Mouse (Mus musculus) CH12.LX (cell line): ENCODE results near the gene Onecut3. TPM values are rescaled to one million over a fixed set of nuclear protein-coding genes. Genes with fewer than 3 reads are reported as not detected.

Experiments used
- DNase-seq: peaks from one replicate; pipeline ENCODE4 v3.0.0-alpha.2; 2013; ENCODE audit errors: extremely low read depth
- H3K27ac ChIP-seq: 2 replicates; pipeline ENCODE4 v1.5.1; 2012; ENCODE audit warnings: low read depth, mild to moderate bottlenecking, control low read depth, moderate library complexity; ENCODE audit not compliant: insufficient read depth
- H3K27me3 ChIP-seq: replicated peaks from 2 replicates; pipeline ENCODE3; 2012; ENCODE audit warnings: inconsistent platforms
- H3K36me3 ChIP-seq, 2 experiments: replicated peaks in 1 of 2; 2 replicates each; pipeline versions ENCODE3 to v1.6.1; 2012; ENCODE audit warnings: inconsistent platforms in 1 of 2, low read length in 1 of 2, mild to moderate bottlenecking in 1 of 2, mixed read lengths in 1 of 2, moderate library complexity in 1 of 2; ENCODE audit not compliant: control insufficient read depth in 1 of 2, insufficient read depth in 1 of 2
- H3K4me1 ChIP-seq, 2 experiments: 2 replicates each; pipeline ENCODE4 v1.6.1; 2012; ENCODE audit warnings: inconsistent platforms in 1 of 2, moderate library complexity in 1 of 2; ENCODE audit not compliant: insufficient read depth in 2 of 2, control insufficient read depth in 1 of 2
- H3K4me2 ChIP-seq: 2 replicates; pipeline ENCODE4 v1.6.1; 2012; ENCODE audit warnings: low read depth, mild to moderate bottlenecking, control low read depth; ENCODE audit not compliant: poor library complexity, insufficient read depth, severe bottlenecking
- H3K4me3 ChIP-seq, 3 experiments: fragments of 150-350 bp in 1 of 3; sonication (generic) in 1 of 3; replicated peaks in 1 of 3; 2 replicates each; pipeline versions ENCODE3 to v1.5.1; 2011 to 2012; ENCODE audit warnings: low read depth in 2 of 3, low read length in 2 of 3, mild to moderate bottlenecking in 2 of 3, moderate library complexity in 2 of 3, control low read depth in 1 of 3, improper control_type of control experiment in 1 of 3, inconsistent platforms in 1 of 3, mixed read lengths in 1 of 3; ENCODE audit not compliant: poor library complexity in 1 of 3
- H3K79me2 ChIP-seq: replicated peaks from 2 replicates; pipeline ENCODE4 v1.6.1; 2012; ENCODE audit warnings: mild to moderate bottlenecking, moderate library complexity; ENCODE audit not compliant: control insufficient read depth, poor library complexity, insufficient read depth, severe bottlenecking; ENCODE audit errors: extremely low read depth
- H3K9ac ChIP-seq: 2 replicates; pipeline ENCODE4 v1.6.1; 2012; ENCODE audit warnings: low read depth, mild to moderate bottlenecking, control low read depth, moderate library complexity; ENCODE audit not compliant: insufficient read depth
- H3K9me3 ChIP-seq: replicated peaks from 2 replicates; pipeline ENCODE3; 2012; ENCODE audit warnings: low read length, inconsistent platforms, mixed read lengths
- BHLHE40 ChIP-seq: IDR thresholded peaks from 2 replicates; pipeline ENCODE4 v1.6.1; 2011; ENCODE audit warnings: mild to moderate bottlenecking, low read depth, low read length, improper control_type of control experiment
- CHD1 ChIP-seq: IDR thresholded peaks from 2 replicates; pipeline ENCODE4 v1.6.1; 2012; ENCODE audit warnings: low read depth, low read length, improper control_type of control experiment, inconsistent platforms
- E2F4 ChIP-seq: IDR thresholded peaks from 2 replicates; pipeline ENCODE4 v1.6.1; 2011; ENCODE audit warnings: low read depth, low read length, improper control_type of control experiment; ENCODE audit not compliant: insufficient replicate concordance
- ELF1 ChIP-seq: IDR thresholded peaks from 2 replicates; pipeline ENCODE4 v1.6.1; 2014; ENCODE audit warnings: low read depth, mild to moderate bottlenecking, inconsistent platforms, low read length, improper control_type of control experiment
- EP300 ChIP-seq: IDR thresholded peaks from 2 replicates; pipeline ENCODE4 v1.6.1; 2011; ENCODE audit warnings: low read length, improper control_type of control experiment
- GABPA ChIP-seq: IDR thresholded peaks from 2 replicates; pipeline ENCODE4 v1.6.1; 2012; ENCODE audit warnings: low read depth, low read length, improper control_type of control experiment, inconsistent platforms; ENCODE audit not compliant: insufficient replicate concordance
- IRF4 ChIP-seq: IDR thresholded peaks from 2 replicates; pipeline ENCODE4 v1.6.1; 2014; ENCODE audit warnings: low read depth, mild to moderate bottlenecking, inconsistent platforms, low read length, improper control_type of control experiment
- MAFK ChIP-seq: IDR thresholded peaks from 2 replicates; pipeline ENCODE4 v1.6.1; 2011; ENCODE audit warnings: low read length, improper control_type of control experiment; ENCODE audit not compliant: insufficient replicate concordance
- MAZ ChIP-seq: IDR thresholded peaks from 2 replicates; pipeline ENCODE4 v1.6.1; 2012; ENCODE audit warnings: low read depth, mild to moderate bottlenecking, inconsistent platforms, low read length, improper control_type of control experiment, moderate library complexity
- MEF2A ChIP-seq: IDR thresholded peaks from 2 replicates; pipeline ENCODE4 v1.6.1; 2014; ENCODE audit warnings: low read depth, mild to moderate bottlenecking, inconsistent platforms, low read length, improper control_type of control experiment, borderline replicate concordance
- MXI1 ChIP-seq: IDR thresholded peaks from 2 replicates; pipeline ENCODE4 v1.6.1; 2011; ENCODE audit warnings: mild to moderate bottlenecking, low read depth, low read length, improper control_type of control experiment
- MYC ChIP-seq: IDR thresholded peaks from 2 replicates; pipeline ENCODE4 v1.6.1; 2011; ENCODE audit warnings: low read depth, mild to moderate bottlenecking, improper control_type of control experiment, low read length
- NELFE ChIP-seq: IDR thresholded peaks from 2 replicates; pipeline ENCODE4 v1.6.1; 2011; ENCODE audit warnings: low read depth, low read length, improper control_type of control experiment
- NRF1 ChIP-seq: IDR thresholded peaks from 2 replicates; pipeline ENCODE4 v1.6.1; 2014; ENCODE audit warnings: low read depth, mild to moderate bottlenecking, inconsistent platforms, low read length, improper control_type of control experiment, moderate library complexity
- PAX5 ChIP-seq: IDR thresholded peaks from 2 replicates; pipeline ENCODE4 v1.6.1; 2012; ENCODE audit warnings: low read length, inconsistent platforms, mixed read lengths
- POLR2A ChIP-seq: IDR thresholded peaks from 2 replicates; pipeline ENCODE4 v1.6.1; 2011; ENCODE audit warnings: low read depth, mild to moderate bottlenecking, improper control_type of control experiment, low read length
- POLR2AphosphoS2 ChIP-seq: IDR thresholded peaks from 2 replicates; pipeline ENCODE4 v1.6.1; 2011; ENCODE audit warnings: low read depth, low read length, improper control_type of control experiment
- SIN3A ChIP-seq: IDR thresholded peaks from 2 replicates; pipeline ENCODE4 v1.6.1; 2012; ENCODE audit warnings: low read length, improper control_type of control experiment, inconsistent platforms
- SMC3 ChIP-seq: IDR thresholded peaks from 2 replicates; pipeline ENCODE4 v1.6.1; 2011; ENCODE audit warnings: low read depth, low read length, improper control_type of control experiment
- TCF12 ChIP-seq: IDR thresholded peaks from 2 replicates; pipeline ENCODE4 v1.6.1; 2014; ENCODE audit warnings: low read depth, mild to moderate bottlenecking, inconsistent platforms, low read length, improper control_type of control experiment
- UBTF ChIP-seq: IDR thresholded peaks from 2 replicates; pipeline ENCODE4 v1.6.1; 2012; ENCODE audit warnings: low read depth, mild to moderate bottlenecking, inconsistent platforms, low read length, improper control_type of control experiment, moderate library complexity
- USF1 ChIP-seq: IDR thresholded peaks from 2 replicates; pipeline ENCODE4 v1.6.1; 2014; ENCODE audit warnings: low read depth, mild to moderate bottlenecking, inconsistent platforms, low read length, improper control_type of control experiment
- ZC3H11A ChIP-seq: IDR thresholded peaks from 2 replicates; pipeline ENCODE4 v1.6.1; 2012; ENCODE audit warnings: low read depth, mild to moderate bottlenecking, inconsistent platforms, low read length, improper control_type of control experiment
- ZKSCAN1 ChIP-seq: IDR thresholded peaks from 2 replicates; pipeline ENCODE4 v1.6.1; 2012; ENCODE audit warnings: low read depth, inconsistent platforms, low read length, improper control_type of control experiment, borderline replicate concordance
- dilution Hi-C: fragments of 300-500 bp; cut with MboI; formaldehyde crosslinking; loops from 2 replicates; pipeline ENCODE4 v1.14.3; 2020; ENCODE audit warnings: low sequenced_read_pairs; ENCODE audit not compliant: extremely low pct_unique_long_range_greater_than_20kb, extremely low pct_ligation_motif_present
- in situ Hi-C: fragments of 300-500 bp; cut with MboI; formaldehyde crosslinking; loops from 3 replicates; pipeline ENCODE4 v1.14.3; 2019; ENCODE audit warnings: low sequenced_read_pairs, low pct_ligation_motif_present, low pct_unique_long_range_greater_than_20kb, mixed read lengths
- polyA plus RNA-seq: library from polyadenylated mRNA; unstranded; fragments of >175 nt; gene quantifications from 2 replicates; pipeline ENCODE4 v1.2.1, GENCODE M21; 2012; ENCODE audit warnings: low read depth; ENCODE audit not compliant: insufficient read length
- total RNA-seq, 2 experiments: library from RNA; depleted of rRNA; stranded (reverse); fragments of 300-350 nt in 1 of 2; fragments of >200 nt in 1 of 2; gene quantifications; 2 replicates each; pipeline ENCODE4 v1.2.3; 2012 to 2014

Onecut3 gene
- total and polyA plus RNA-seq, 3 experiments, result not detected

DNA sequence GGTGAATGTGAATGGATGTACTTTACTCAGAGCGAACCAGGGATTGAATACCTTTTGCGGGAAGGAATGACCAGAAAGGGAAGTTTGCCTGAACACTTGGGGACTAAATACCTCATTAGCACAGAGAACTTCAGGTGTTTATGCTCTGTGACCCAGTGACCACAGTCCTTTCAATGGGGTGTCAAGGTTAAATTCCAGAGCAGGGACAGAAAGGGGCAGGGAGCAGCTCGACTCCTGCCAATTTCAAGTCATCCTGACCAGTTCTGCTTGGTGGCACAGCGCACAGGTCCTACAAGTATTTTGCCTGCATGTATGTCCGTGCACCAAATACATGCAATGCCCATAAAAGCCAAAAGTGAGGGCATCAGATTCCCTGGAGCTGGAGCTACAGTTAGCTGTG is 29.6 kb upstream of the Onecut3 start (continued):
- TF ChIP-seq MEF2A (no peak), E2F4 (no peak)

DNA sequence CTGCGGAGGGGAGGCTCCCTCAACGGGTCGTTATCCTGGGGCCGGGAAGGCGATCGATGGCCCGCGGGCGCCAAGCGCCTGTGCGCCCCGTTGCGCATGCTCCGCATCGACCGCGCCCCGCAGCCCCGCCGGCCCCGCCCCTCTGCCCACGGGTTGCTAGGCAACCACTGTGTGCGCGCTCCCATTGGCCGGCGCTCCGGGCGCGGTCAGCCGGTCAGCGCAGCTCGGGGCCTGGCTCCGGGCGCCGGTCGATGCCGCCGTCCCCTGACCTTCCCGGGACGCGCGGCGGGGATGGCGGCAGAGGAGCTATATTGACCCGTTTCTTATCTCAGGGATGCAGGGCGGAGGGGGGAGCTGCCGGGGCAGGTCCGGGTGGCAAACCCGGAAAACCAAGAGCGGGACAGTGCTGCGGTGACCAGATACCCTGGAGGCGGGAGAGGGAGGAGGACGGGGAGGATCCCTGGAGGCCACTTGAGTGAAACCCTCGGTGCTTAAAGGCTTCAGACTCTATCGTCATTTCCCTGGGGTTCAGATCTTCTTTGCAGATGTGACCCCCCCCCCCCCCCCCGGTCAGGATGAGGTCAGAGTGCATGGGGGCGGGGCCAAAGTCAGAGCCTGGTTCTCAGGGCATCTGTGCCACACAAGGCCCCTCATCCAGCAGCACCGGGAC is 19.2 kb upstream of the Onecut3 start:
- DNase-seq, result peak; percentile 73
- Histone ChIP-seq H3K4me2 (peak overlapping the region; percentile 54), H3K27me3 (peaks cover 25% of the 10 kb centered on the region), H3K27ac (no peak overlapping the region), H3K4me3 (peak overlapping the region; percentile 56 to 74 (median 62)), H3K9me3 (no peaks in the 10 kb centered on the region), H3K36me3 (no peaks in the 10 kb centered on the region)
- dilution Hi-C loops, result no loop called here
- peak; percentile 59; the same call in 1 of the 2 replicates for TF ChIP-seq SIN3A
- peak; percentile 78 for TF ChIP-seq NELFE
- TF ChIP-seq ZC3H11A, result no peak
- TF ChIP-seq ZKSCAN1, result no peak
- no peak for TF ChIP-seq SMC3
- TF ChIP-seq POLR2A, result peak; percentile 46
- TF ChIP-seq ELF1, result peak; percentile 55; the same call in 1 of the 2 replicates
- 0 out of 2 replicates have a peak, but pooled peaks have one; percentile 56 for TF ChIP-seq MXI1
- TF ChIP-seq NRF1, result peak; percentile 95
- TF ChIP-seq, all 38 proteins: peak for 6
- Histone ChIP-seq H3K79me2 (no peaks in the 10 kb centered on the region), H3K4me1 (peaks cover 10 to 28% of the 10 kb centered on the region in 2 experiments), H3K9ac (peak overlapping the region; percentile 61)
- in situ Hi-C loops, result no loop called here

DNA sequence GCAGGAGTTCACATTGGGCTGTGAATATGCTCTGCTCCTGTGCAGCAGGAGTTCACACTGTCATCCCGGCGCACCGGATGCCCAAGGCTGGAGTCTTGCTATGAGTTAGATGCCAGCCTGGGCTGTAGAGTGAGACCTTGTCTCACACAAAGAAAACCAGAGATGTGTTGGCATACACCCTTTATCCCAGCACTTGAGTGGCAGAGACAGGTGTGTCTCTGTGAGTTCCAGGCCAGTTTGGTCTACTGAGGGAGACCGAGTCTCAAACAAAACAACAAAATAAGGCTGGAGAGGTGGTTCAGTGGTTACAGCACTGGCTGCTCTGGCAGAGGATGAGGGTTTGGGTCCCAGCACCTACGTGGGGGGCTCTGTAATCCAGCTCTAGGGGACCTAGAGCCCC is 16.1 kb upstream of the Onecut3 start:
- Histone ChIP-seq H3K79me2 (no peaks in the 10 kb centered on the region), H3K4me3 (no peak overlapping the region), H3K9me3 (no peaks in the 10 kb centered on the region), H3K27me3 (peaks cover 27% of the 10 kb centered on the region), H3K9ac (no peak overlapping the region), H3K4me1 (peaks cover 22 to 42% of the 10 kb centered on the region in 2 experiments), H3K27ac (no peak overlapping the region), H3K36me3 (no peaks in the 10 kb centered on the region), H3K4me2 (no peak overlapping the region)
- in situ Hi-C loops (no loop called here), dilution Hi-C loops (no loop called here)
- TF ChIP-seq MAZ, result no peak
- no peak for TF ChIP-seq USF1
- TF ChIP-seq NRF1, result no peak
- TF ChIP-seq MEF2A, result no peak
- no peak for TF ChIP-seq TCF12
- TF ChIP-seq MYC, result no peak
- TF ChIP-seq CHD1, result no peak
- TF ChIP-seq ELF1, result no peak
- TF ChIP-seq UBTF, result no peak
- no peak for TF ChIP-seq MXI1
- no peak for TF ChIP-seq BHLHE40
- TF ChIP-seq GABPA, result no peak
- no peak for TF ChIP-seq MAFK
- TF ChIP-seq IRF4, result no peak
- TF ChIP-seq POLR2AphosphoS2, result no peak
- no peak for TF ChIP-seq EP300
- TF ChIP-seq PAX5, result no peak
- no peak for DNase-seq
